In genomic region chr9:108452291-108452906, GRCm38 (mm10) we compare ENCODE assay signal across 8 mouse cellular contexts. TPM values are rescaled to one million over a fixed set of nuclear protein-coding genes. Genes with fewer than 3 reads are reported as not detected.
DNase-seq lines count a peak whose midpoint lies in the region; ATAC-seq and TF ChIP-seq lines count a peak whose summit lies in the region.

No protein-coding gene starts in this region.

- H3K27ac ChIP-seq in embryonic facial prominence, embryonic 13.5 days = peak overlapping the region; percentile 86
- H3K27ac ChIP-seq in limb, embryonic 13.5 days = peak overlapping the region; percentile 79
- peak overlapping the region; percentile 87 for H3K27ac ChIP-seq in midbrain, embryonic 15.5 days
- H3K27ac ChIP-seq in spleen, adult 2 months (ENCODE audit: insufficient read depth, low read length) = no peak overlapping the region

- DNase-seq in 3T3-L1 (ENCODE audit: low read depth, low spot score) = peak; percentile 56
- DNase-seq in adrenal gland, postnatal 36 days = peak; percentile 91 to 93
- peak; percentile 81 for DNase-seq in heart, adult 8-10 months (ENCODE audit: low spot score)
- peak; percentile 72 to 83 for DNase-seq in kidney, adult 8-10 months
- DNase-seq in spleen, adult 2 months (ENCODE audit: low read depth in 1 of 2, low spot score in 2 of 2) = peak; percentile 59 to 84

- no peaks in the 10 kb centered on the region for H3K27me3 ChIP-seq in embryonic facial prominence, embryonic 13.5 days
- H3K27me3 ChIP-seq in limb, embryonic 13.5 days = no peaks in the 10 kb centered on the region
- no peaks in the 10 kb centered on the region for H3K27me3 ChIP-seq in midbrain, embryonic 15.5 days (replicated peaks)
- H3K27me3 ChIP-seq in spleen, adult 2 months (ENCODE audit: control insufficient read depth, insufficient read depth, low read length) = no peaks in the 10 kb centered on the region

- peak; percentile 85 for ATAC-seq in embryonic facial prominence, embryonic 13.5 days (ENCODE audit: insufficient number of reproducible peaks, insufficient read depth, low FRiP score, low TSS enrichment, low read depth)
- peak; percentile 94 for ATAC-seq in limb, embryonic 13.5 days (ENCODE audit: low FRiP score, low read depth)
- ATAC-seq in midbrain, embryonic 15.5 days (replicated peaks) = peak; percentile 86

- H3K4me1 ChIP-seq in embryonic facial prominence, embryonic 13.5 days = peaks cover 51% of the 10 kb centered on the region
- H3K4me1 ChIP-seq in limb, embryonic 13.5 days = peaks cover 41% of the 10 kb centered on the region
- H3K4me1 ChIP-seq in midbrain, embryonic 15.5 days = peaks cover 50% of the 10 kb centered on the region
- peaks cover 6% of the 10 kb centered on the region; the same call in 1 of the 2 replicates for H3K4me1 ChIP-seq in spleen, adult 2 months (ENCODE audit: control insufficient read depth, insufficient read depth, insufficient read length)

- peak overlapping the region; percentile 80 for H3K4me2 ChIP-seq in embryonic facial prominence, embryonic 13.5 days
- peak overlapping the region; percentile 77 for H3K4me2 ChIP-seq in limb, embryonic 13.5 days (replicated peaks)
- peak overlapping the region; percentile 73 for H3K4me2 ChIP-seq in midbrain, embryonic 15.5 days

- H3K4me3 ChIP-seq in embryonic facial prominence, embryonic 13.5 days = peak overlapping the region; percentile 62
- peak overlapping the region; percentile 63 for H3K4me3 ChIP-seq in limb, embryonic 13.5 days
- H3K4me3 ChIP-seq in midbrain, embryonic 15.5 days = peak overlapping the region; percentile 68
- peak overlapping the region; percentile 57 for H3K4me3 ChIP-seq in spleen, adult 2 months (ENCODE audit: extremely low read depth, insufficient read depth, insufficient read length)

- WGBS in embryonic facial prominence, embryonic 13.5 days = under 1% methylated on average over 40 of the region's 40 CpGs
- under 1% methylated on average over 39 of the region's 40 CpGs for WGBS in limb, embryonic 13.5 days
- WGBS in midbrain, embryonic 15.5 days = under 1% methylated on average over 40 of the region's 40 CpGs
- WGBS in spleen, adult 2 months = 2% methylated on average over 39 of the region's 40 CpGs

- TF ChIP-seq CTCF in spleen, adult 2 months (IDR thresholded peaks at IDR 0.05; ENCODE audit: extremely low read depth, insufficient read depth, insufficient read length, insufficient replicate concordance) = peak; percentile 77

- H3K9me3 ChIP-seq in embryonic facial prominence, embryonic 13.5 days = no peaks in the 10 kb centered on the region
- no peaks in the 10 kb centered on the region for H3K9me3 ChIP-seq in limb, embryonic 13.5 days
- H3K9me3 ChIP-seq in midbrain, embryonic 15.5 days = no peaks in the 10 kb centered on the region

- TF ChIP-seq POLR2A in spleen, adult 2 months (IDR thresholded peaks at IDR 0.05; ENCODE audit: low read depth, low read length) = no peak

- H3K9ac ChIP-seq in embryonic facial prominence, embryonic 13.5 days = peak overlapping the region; percentile 76
- H3K9ac ChIP-seq in limb, embryonic 13.5 days = peak overlapping the region; percentile 71
- peak overlapping the region; percentile 72 for H3K9ac ChIP-seq in midbrain, embryonic 15.5 days

- H3K36me3 ChIP-seq in embryonic facial prominence, embryonic 13.5 days = peaks cover 26% of the 10 kb centered on the region
- H3K36me3 ChIP-seq in limb, embryonic 13.5 days = peaks cover 17% of the 10 kb centered on the region
- peaks cover 7% of the 10 kb centered on the region for H3K36me3 ChIP-seq in midbrain, embryonic 15.5 days (replicated peaks)
- no peaks in the 10 kb centered on the region for H3K36me3 ChIP-seq in spleen, adult 2 months (ENCODE audit: control insufficient read depth, insufficient read depth, low read length)

RNA-seq across cellular contexts. Expression of gene Ccdc71, which starts 7.9 kb away (rescaled TPM):
- 10 to 100 TPM; 37.1 to 48.1 TPM for total RNA-seq in adrenal gland, postnatal 36 days (2021)
- polyA plus RNA-seq in embryonic facial prominence, embryonic 13.5 days (2015; fragmentation: Nextera tagmentation; extraction: Ambion mirVana) = 60.4 and 64.3 TPM in 2 replicates
- total RNA-seq in heart, adult 8-10 months (2022) = 10 to 100 TPM; 21.3 to 28.3 (median 26.7) TPM
- 57.7 and 59.7 TPM in 2 replicates for polyA plus RNA-seq in limb, embryonic 13.5 days (2015; fragmentation: Nextera tagmentation; extraction: Ambion mirVana)
- polyA plus RNA-seq in midbrain, embryonic 15.5 days (2015; fragmentation: Nextera tagmentation; extraction: Ambion mirVana) = 70.2 and 71.4 TPM in 2 replicates
- polyA plus RNA-seq in spleen, adult 2 months (2012; rRNA removed) = 16.5 and 21.3 TPM in 2 replicates

RNA-seq across cellular contexts. Expression of gene Klhdc8b, which starts 9.0 kb away (rescaled TPM):
- total RNA-seq in adrenal gland, postnatal 36 days (2021) = 10 to 100 TPM; 20.1 to 21.5 TPM
- 36.5 and 42.8 TPM in 2 replicates for polyA plus RNA-seq in embryonic facial prominence, embryonic 13.5 days (2015; fragmentation: Nextera tagmentation; extraction: Ambion mirVana)
- total RNA-seq in heart, adult 8-10 months (2022) = 1 to 10 TPM; 3.9 to 6.7 (median 5.8) TPM
- 37.8 and 38.9 TPM in 2 replicates for polyA plus RNA-seq in limb, embryonic 13.5 days (2015; fragmentation: Nextera tagmentation; extraction: Ambion mirVana)
- polyA plus RNA-seq in midbrain, embryonic 15.5 days (2015; fragmentation: Nextera tagmentation; extraction: Ambion mirVana) = 82.8 and 87.3 TPM in 2 replicates
- polyA plus RNA-seq in spleen, adult 2 months (2012; rRNA removed) = 22.2 and 23.7 TPM in 2 replicates

RNA-seq across cellular contexts. Expression of gene BC048562, which starts 16.1 kb away (rescaled TPM):
- not detected for total RNA-seq in adrenal gland, postnatal 36 days (2021)
- not detected in 2 replicates for polyA plus RNA-seq in embryonic facial prominence, embryonic 13.5 days (2015; fragmentation: Nextera tagmentation; extraction: Ambion mirVana)
- not detected for total RNA-seq in heart, adult 8-10 months (2022)
- polyA plus RNA-seq in limb, embryonic 13.5 days (2015; fragmentation: Nextera tagmentation; extraction: Ambion mirVana) = not detected in 2 replicates
- not detected in 2 replicates for polyA plus RNA-seq in midbrain, embryonic 15.5 days (2015; fragmentation: Nextera tagmentation; extraction: Ambion mirVana)
- not detected in 2 replicates for polyA plus RNA-seq in spleen, adult 2 months (2012; rRNA removed)

RNA-seq across cellular contexts. Expression of gene Ccdc36, which starts 24.1 kb away (rescaled TPM):
- not detected for total RNA-seq in adrenal gland, postnatal 36 days (2021)
- polyA plus RNA-seq in embryonic facial prominence, embryonic 13.5 days (2015; fragmentation: Nextera tagmentation; extraction: Ambion mirVana) = 1.3 and 1.6 TPM in 2 replicates
- not detected for total RNA-seq in heart, adult 8-10 months (2022)
- 1.6 and 2.0 TPM in 2 replicates for polyA plus RNA-seq in limb, embryonic 13.5 days (2015; fragmentation: Nextera tagmentation; extraction: Ambion mirVana)
- polyA plus RNA-seq in midbrain, embryonic 15.5 days (2015; fragmentation: Nextera tagmentation; extraction: Ambion mirVana) = 1.7 and 1.8 TPM in 2 replicates
- 0.05 TPM in 1 of 2 replicates, not detected in the other for polyA plus RNA-seq in spleen, adult 2 months (2012; rRNA removed)

RNA-seq across cellular contexts. Expression of gene Lamb2, which starts 27.1 kb away (rescaled TPM):
- total RNA-seq in adrenal gland, postnatal 36 days (2021) = 100 to 1,000 TPM; 117 to 133 TPM
- polyA plus RNA-seq in embryonic facial prominence, embryonic 13.5 days (2015; fragmentation: Nextera tagmentation; extraction: Ambion mirVana) = 51.1 and 63.2 TPM in 2 replicates
- total RNA-seq in heart, adult 8-10 months (2022) = 100 to 1,000 TPM; 342 to 366 (median 351) TPM
- polyA plus RNA-seq in limb, embryonic 13.5 days (2015; fragmentation: Nextera tagmentation; extraction: Ambion mirVana) = 47.1 and 62.6 TPM in 2 replicates
- polyA plus RNA-seq in midbrain, embryonic 15.5 days (2015; fragmentation: Nextera tagmentation; extraction: Ambion mirVana) = 19.1 and 22.7 TPM in 2 replicates
- polyA plus RNA-seq in spleen, adult 2 months (2012; rRNA removed) = 40.5 and 41.9 TPM in 2 replicates
